Mouse (Mus musculus) ES-Bruce4 (cell line): ENCODE data around the gene Htra3. TPM values are rescaled to one million over a fixed set of nuclear protein-coding genes. Genes with fewer than 3 reads are reported as not detected.

Source experiments
- H3K27ac ChIP-seq: 2 replicates; pipeline ENCODE4 v1.5.1; 2012; ENCODE audit warnings: low read length, inconsistent platforms; ENCODE audit not compliant: insufficient read depth
- H3K27me3 ChIP-seq: 2 replicates; pipeline ENCODE4 v1.6.1; 2012; ENCODE audit warnings: mild to moderate bottlenecking, low read length, inconsistent platforms; ENCODE audit not compliant: control insufficient read depth, poor library complexity, insufficient read depth, severe bottlenecking
- H3K36me3 ChIP-seq: 2 replicates; pipeline ENCODE4 v1.6.1; 2012; ENCODE audit warnings: inconsistent platforms, mild to moderate bottlenecking, low read length, moderate library complexity; ENCODE audit not compliant: control insufficient read depth, poor library complexity, insufficient read depth, severe bottlenecking
- H3K4me1 ChIP-seq: one replicate; pipeline ENCODE4 v1.8.1; 2011; ENCODE audit warnings: low read length; ENCODE audit not compliant: control insufficient read depth, insufficient read depth
- H3K4me3 ChIP-seq: 2 replicates; pipeline ENCODE4 v1.5.1; 2011; ENCODE audit warnings: low read depth, mild to moderate bottlenecking, low read length
- H3K9ac ChIP-seq: 2 replicates; pipeline ENCODE4 v1.6.1; 2012; ENCODE audit warnings: low read depth, mild to moderate bottlenecking, inconsistent platforms; ENCODE audit not compliant: poor library complexity, severe bottlenecking
- H3K9me3 ChIP-seq: replicated peaks from 2 replicates; pipeline ENCODE4 v1.6.1; 2012; ENCODE audit warnings: mild to moderate bottlenecking, low read length, inconsistent platforms; ENCODE audit not compliant: control insufficient read depth, poor library complexity, insufficient read depth, severe bottlenecking
- CTCF ChIP-seq: IDR thresholded peaks from one replicate; pipeline ENCODE4 v1.8.1; 2011; ENCODE audit warnings: low read depth, low read length
- EP300 ChIP-seq: IDR thresholded peaks from 2 replicates; pipeline ENCODE4 v1.6.1; 2011; ENCODE audit warnings: low read depth, low read length; ENCODE audit not compliant: insufficient read depth
- POLR2A ChIP-seq: IDR thresholded peaks from one replicate; pipeline ENCODE4 v1.8.1; 2011; ENCODE audit warnings: low read length; ENCODE audit not compliant: insufficient read depth
- polyA plus RNA-seq: library from polyadenylated mRNA; stranded (reverse); fragments of >200 nt; gene quantifications from 2 replicates; pipeline ENCODE4 v1.2.4, GENCODE M21; 2011; ENCODE audit warnings: low read depth; ENCODE audit not compliant: missing spikeins, insufficient read depth, insufficient read length

Gene Htra3
- polyA plus RNA-seq, 1 experiment: 1.9 TPM

- H3K9ac ChIP-seq: no peak overlapping the region
- TF ChIP-seq POLR2A (no peak), EP300 (no peak), CTCF (no peak)
- H3K4me3 ChIP-seq: no peak overlapping the region
- no peak overlapping the region for H3K27ac ChIP-seq
- H3K27me3 ChIP-seq: no peaks in the 10 kb centered on the region
- H3K36me3 ChIP-seq: no peaks in the 10 kb centered on the region
- H3K9me3 ChIP-seq: no peaks in the 10 kb centered on the region
- H3K4me1 ChIP-seq: no peaks in the 10 kb centered on the region
Measured at GRCm38 (mm10) chr5:35686336-35686735, 6.8 kb upstream of the Htra3 start.

- H3K27me3 ChIP-seq: no peaks in the 10 kb centered on the region
- no peaks in the 10 kb centered on the region for H3K4me1 ChIP-seq
- H3K36me3 ChIP-seq: no peaks in the 10 kb centered on the region
- no peak overlapping the region for H3K9ac ChIP-seq
- H3K27ac ChIP-seq: no peak overlapping the region
- H3K4me3 ChIP-seq: no peak overlapping the region
- no peaks in the 10 kb centered on the region for H3K9me3 ChIP-seq
- TF ChIP-seq CTCF (no peak), POLR2A (no peak), EP300 (no peak)
Measured at GRCm38 (mm10) chr5:35685079-35685478, 5.5 kb upstream of the Htra3 start.

- Histone ChIP-seq H3K36me3 (no peaks in the 10 kb centered on the region), H3K27ac (no peak overlapping the region), H3K9me3 (no peaks in the 10 kb centered on the region), H3K4me1 (no peaks in the 10 kb centered on the region), H3K27me3 (no peaks in the 10 kb centered on the region), H3K4me3 (no peak overlapping the region), H3K9ac (no peak overlapping the region)
- TF ChIP-seq EP300 (no peak), POLR2A (no peak), CTCF (peak; percentile 37)
Measured at GRCm38 (mm10) chr5:35680958-35681357, 1.4 kb upstream of the Htra3 start.

- Histone ChIP-seq H3K27ac (no peak overlapping the region), H3K9ac (no peak overlapping the region), H3K4me3 (no peak overlapping the region), H3K36me3 (no peaks in the 10 kb centered on the region), H3K4me1 (no peaks in the 10 kb centered on the region), H3K9me3 (no peaks in the 10 kb centered on the region), H3K27me3 (no peaks in the 10 kb centered on the region)
- no peak for TF ChIP-seq POLR2A
- TF ChIP-seq EP300: no peak
- TF ChIP-seq CTCF: no peak
Measured at GRCm38 (mm10) chr5:35676964-35677363, 2.6 kb downstream of the Htra3 start.

DNA sequence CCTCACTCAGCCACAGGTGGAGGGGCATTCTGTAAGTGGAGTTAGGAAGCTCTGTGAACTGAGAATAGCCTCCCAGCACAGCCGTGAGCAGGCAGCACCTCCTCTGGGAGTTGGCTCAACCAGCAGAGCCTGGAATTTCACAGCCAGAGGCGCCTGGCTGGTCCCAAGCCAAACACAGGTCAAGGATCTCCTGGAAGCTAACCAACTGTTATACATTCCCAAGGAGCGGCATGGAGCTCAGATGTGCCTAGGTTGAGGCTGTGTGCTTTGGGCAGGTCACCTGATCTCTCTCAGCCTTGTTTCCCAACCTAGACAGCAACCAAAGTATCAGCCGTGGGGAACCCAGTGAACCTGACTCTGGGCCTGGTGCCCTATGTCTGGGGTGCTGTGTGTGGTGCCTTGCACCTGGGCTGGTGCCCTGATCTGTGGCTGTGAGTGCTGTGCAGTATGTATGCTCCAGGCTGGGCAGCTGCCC is 5.5 kb downstream of the Htra3 start:
- H3K27ac ChIP-seq: no peak overlapping the region
- H3K9ac ChIP-seq: no peak overlapping the region
- H3K4me1 ChIP-seq: peaks cover 2% of the 10 kb centered on the region
- H3K27me3 ChIP-seq: no peaks in the 10 kb centered on the region
- H3K4me3 ChIP-seq: no peak overlapping the region
- H3K36me3 ChIP-seq: no peaks in the 10 kb centered on the region
- H3K9me3 ChIP-seq: no peaks in the 10 kb centered on the region
- TF ChIP-seq POLR2A (no peak), EP300 (no peak), CTCF (no peak)

GRCm38 (mm10) chr5:35673086-35673485 is 6.5 kb downstream of the Htra3 start:
- Histone ChIP-seq H3K36me3 (no peaks in the 10 kb centered on the region), H3K27me3 (no peaks in the 10 kb centered on the region), H3K4me1 (peaks cover 2% of the 10 kb centered on the region), H3K27ac (no peak overlapping the region), H3K9me3 (no peaks in the 10 kb centered on the region), H3K9ac (no peak overlapping the region), H3K4me3 (no peak overlapping the region)
- no peak for TF ChIP-seq CTCF
- no peak for TF ChIP-seq POLR2A
- TF ChIP-seq EP300: no peak
